Mouse (Mus musculus): ENCODE measurements around the gene Olfr1272. TPM values are rescaled to one million over a fixed set of nuclear protein-coding genes. Genes with fewer than 3 reads are reported as not detected.

The Olfr1272 gene
- not detected for polyA plus RNA-seq (2014; fragmentation: Illumina TruSeq; extraction: RNeasy Lipid Tissue Mini Kit (QIAGEN cat#74804); ENCODE audit: insufficient read depth, low read depth, low replicate concordance)

GRCm38 (mm10) chr2:90292741-90293140 lies at the start of gene Olfr1272:
TSS of gene Olfr1272 (minus strand) at chr2:90292841.

GRCm38 (mm10) chr2:90321900-90322299 lies 29.3 kb upstream of the Olfr1272 start, which contains the start of gene Gm13769:
TSS of gene Gm13769 (plus strand) at chr2:90322200.

DNA sequence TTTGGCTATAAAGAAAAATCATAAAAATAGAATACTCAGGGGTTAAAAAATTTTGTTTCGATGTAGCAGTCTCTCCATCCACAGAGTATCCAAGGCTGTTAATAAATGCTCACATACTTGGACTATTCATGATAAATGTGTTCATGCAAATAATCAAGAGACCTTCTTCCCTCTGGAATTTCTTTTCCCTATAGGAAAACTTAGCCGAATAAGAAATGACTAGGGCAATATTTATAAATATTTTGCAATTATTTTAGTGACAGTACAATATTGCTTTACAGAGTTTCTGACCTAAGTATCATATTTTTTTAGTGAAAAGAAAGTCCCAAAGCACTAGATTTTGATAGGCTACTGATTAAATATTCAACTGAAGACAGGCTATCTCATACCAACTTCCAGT lies 21.7 kb downstream of the Olfr1272 start, which contains the start of gene Olfr1271:
Gene Olfr1271, minus strand, starts transcription at position 101 of the 400 bp plus-strand sequence.

DNA sequence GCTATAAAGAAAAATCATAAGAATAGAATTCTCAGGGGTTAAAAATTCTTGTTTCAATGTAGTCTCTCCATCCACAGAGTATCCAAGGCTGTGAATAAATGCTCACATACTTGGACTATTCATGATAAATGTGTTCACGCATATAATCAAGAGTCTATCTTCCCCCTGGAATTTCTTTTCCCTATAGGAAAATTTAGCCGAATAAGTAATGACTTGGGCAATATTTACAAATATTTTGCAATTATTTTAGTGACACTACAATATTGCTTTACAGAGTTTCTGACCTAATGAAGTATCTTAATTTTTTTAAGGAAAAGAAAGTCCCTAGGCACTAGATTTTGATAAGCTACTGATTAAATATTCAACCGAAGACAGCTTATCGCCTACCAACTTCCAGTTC lies 35.1 kb downstream of the Olfr1272 start, which contains the start of gene Olfr142:
Gene Olfr142, minus strand, starts transcription at position 101 of the 400 bp plus-strand sequence.

Other genes starting within 250 kb of the Olfr1272 start
- not detected for gene Olfr140, start 229.2 kb downstream of the Olfr1272 start, polyA plus RNA-seq (2014; fragmentation: Illumina TruSeq; extraction: RNeasy Lipid Tissue Mini Kit (QIAGEN cat#74804); ENCODE audit: insufficient read depth, low read depth, low replicate concordance)
- not detected for gene Olfr1269, start 171.4 kb downstream of the Olfr1272 start, polyA plus RNA-seq (2014; fragmentation: Illumina TruSeq; extraction: RNeasy Lipid Tissue Mini Kit (QIAGEN cat#74804); ENCODE audit: insufficient read depth, low read depth, low replicate concordance)
- not detected for gene Olfr32, start 150.5 kb downstream of the Olfr1272 start, polyA plus RNA-seq (2014; fragmentation: Illumina TruSeq; extraction: RNeasy Lipid Tissue Mini Kit (QIAGEN cat#74804); ENCODE audit: insufficient read depth, low read depth, low replicate concordance)
- not detected for gene Olfr1270, start 139.8 kb downstream of the Olfr1272 start, polyA plus RNA-seq (2014; fragmentation: Illumina TruSeq; extraction: RNeasy Lipid Tissue Mini Kit (QIAGEN cat#74804); ENCODE audit: insufficient read depth, low read depth, low replicate concordance)
- gene Olfr1506, start 68.3 kb downstream of the Olfr1272 start, polyA plus RNA-seq (2014; fragmentation: Illumina TruSeq; extraction: RNeasy Lipid Tissue Mini Kit (QIAGEN cat#74804); ENCODE audit: insufficient read depth, low read depth, low replicate concordance) = not detected
- gene Olfr142, start 35.2 kb downstream of the Olfr1272 start, polyA plus RNA-seq (2014; fragmentation: Illumina TruSeq; extraction: RNeasy Lipid Tissue Mini Kit (QIAGEN cat#74804); ENCODE audit: insufficient read depth, low read depth, low replicate concordance) = not detected
- not detected for gene Olfr1271, start 21.8 kb downstream of the Olfr1272 start, polyA plus RNA-seq (2014; fragmentation: Illumina TruSeq; extraction: RNeasy Lipid Tissue Mini Kit (QIAGEN cat#74804); ENCODE audit: insufficient read depth, low read depth, low replicate concordance)
- gene Gm13769, start 29.4 kb upstream of the Olfr1272 start, polyA plus RNA-seq (2014; fragmentation: Illumina TruSeq; extraction: RNeasy Lipid Tissue Mini Kit (QIAGEN cat#74804); ENCODE audit: insufficient read depth, low read depth, low replicate concordance) = not detected
- gene Olfr1274-ps, start 105.8 kb upstream of the Olfr1272 start, polyA plus RNA-seq (2014; fragmentation: Illumina TruSeq; extraction: RNeasy Lipid Tissue Mini Kit (QIAGEN cat#74804); ENCODE audit: insufficient read depth, low read depth, low replicate concordance) = not detected